Mouse (Mus musculus) embryonic facial prominence, embryonic 12.5 days (tissue): ENCODE data around the gene Specc1. TPM values are rescaled to one million over a fixed set of nuclear protein-coding genes. Genes with fewer than 3 reads are reported as not detected.

ENCODE experiments used
- ATAC-seq: fragments of 200-750 bp; cut with Nextera tagmentation; 2 replicates; pipeline ENCODE4 v1.8.0; 2017; ENCODE audit not compliant: insufficient number of reproducible peaks, insufficient read depth, low FRiP score, low TSS enrichment
- H3K27ac ChIP-seq: fragments of 300-500 bp; sonication (generic); 2 replicates; pipeline ENCODE4 v1.5.1; 2016; ENCODE audit warnings: mild to moderate bottlenecking
- H3K27me3 ChIP-seq: fragments of 300-500 bp; sonication (generic); 2 replicates; pipeline ENCODE4 v1.6.1; 2016; ENCODE audit warnings: mild to moderate bottlenecking, moderate library complexity
- H3K36me3 ChIP-seq: fragments of 300-500 bp; sonication (generic); 2 replicates; pipeline ENCODE4 v1.6.1; 2016; ENCODE audit warnings: mild to moderate bottlenecking
- H3K4me1 ChIP-seq: fragments of 300-500 bp; sonication (generic); 2 replicates; pipeline ENCODE4 v1.6.1; 2016
- H3K4me2 ChIP-seq: fragments of 300-500 bp; sonication (generic); replicated peaks from 2 replicates; pipeline ENCODE4 v1.6.1; 2016; ENCODE audit warnings: mild to moderate bottlenecking, moderate library complexity
- H3K4me3 ChIP-seq: fragments of 300-500 bp; sonication (generic); 2 replicates; pipeline ENCODE4 v1.5.1; 2016; ENCODE audit warnings: mild to moderate bottlenecking
- H3K9ac ChIP-seq: fragments of 300-500 bp; sonication (generic); 2 replicates; pipeline ENCODE4 v1.6.1; 2016; ENCODE audit warnings: mild to moderate bottlenecking, moderate library complexity
- H3K9me3 ChIP-seq: fragments of 300-500 bp; sonication (generic); 2 replicates; pipeline ENCODE4 v1.6.1; 2016; ENCODE audit warnings: mild to moderate bottlenecking, moderate library complexity
- WGBS: fragments of 180-500 bp; shearing (Covaris S2); methylation state at CpG from one replicate; pipeline ENCODE4 v1.1.7; 2016; 5-methylcytosine and 5-hydroxymethylcytosine counted together
- polyA plus RNA-seq: library from polyadenylated mRNA; unstranded; fragments of >200 nt; fragmentation: Nextera tagmentation; extraction: Ambion mirVana; gene quantifications from 2 replicates; pipeline ENCODE4 v1.2.1, GENCODE M21; 2016

Gene Specc1
- polyA plus RNA-seq, 1 experiment from 2014 or later = 16.8 TPM

DNA sequence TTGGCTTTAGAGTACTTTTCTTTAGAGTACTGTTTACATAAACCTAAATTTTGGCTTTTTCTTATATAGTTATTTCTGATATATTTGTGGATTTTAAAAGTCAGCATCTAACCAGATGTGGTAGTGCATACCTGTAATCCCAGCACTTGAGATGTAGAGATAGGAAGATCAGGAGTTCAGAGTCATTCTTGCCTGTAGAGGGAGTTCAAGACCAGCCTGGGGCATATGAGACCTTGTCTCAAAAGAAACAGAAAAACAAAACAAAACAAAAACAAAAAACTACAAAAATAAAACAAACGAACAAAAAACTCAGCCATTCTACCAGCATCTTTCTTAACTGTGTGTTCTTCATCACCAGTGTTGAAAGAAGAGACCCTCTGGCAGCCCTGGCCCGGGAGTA lies 204.9 kb downstream of the Specc1 start:
- ATAC-seq = no peak
- Histone ChIP-seq H3K9me3 (no peaks in the 10 kb centered on the region), H3K4me2 (no peak overlapping the region), H3K4me1 (peaks cover 5% of the 10 kb centered on the region; the same call in 1 of the 2 replicates), H3K27me3 (no peaks in the 10 kb centered on the region), H3K36me3 (0 out of 2 replicates have a peak, but pooled peaks cover 6% of the 10 kb centered on the region), H3K4me3 (no peak overlapping the region), H3K9ac (no peak overlapping the region), H3K27ac (no peak overlapping the region)
- 88% methylated on average over 2 of the region's 2 CpGs for WGBS

DNA sequence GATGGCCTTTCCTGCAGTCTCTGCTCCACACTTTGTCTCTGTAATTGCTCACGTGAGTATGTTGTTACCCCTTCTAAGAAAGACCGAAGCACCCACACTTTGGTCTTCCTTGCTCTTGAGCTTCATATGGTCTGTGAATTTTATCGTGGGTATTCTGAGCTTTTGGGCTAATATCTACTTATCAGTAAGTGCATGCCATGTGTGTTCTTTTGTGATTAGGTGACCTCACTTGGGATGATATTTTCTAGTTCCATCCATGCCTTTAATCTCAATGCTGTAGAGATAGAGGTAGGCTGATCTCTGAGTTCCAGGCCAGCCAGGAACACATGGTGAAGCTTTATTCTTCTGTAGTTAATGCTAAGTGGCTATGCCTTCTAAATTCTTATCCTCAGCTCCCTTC lies 207.8 kb downstream of the Specc1 start:
- no peak overlapping the region for H3K4me3 ChIP-seq
- no peak overlapping the region for H3K9ac ChIP-seq
- no peaks in the 10 kb centered on the region for H3K27me3 ChIP-seq
- no peak overlapping the region for H3K4me2 ChIP-seq
- no peak for ATAC-seq
- no peaks in the 10 kb centered on the region for H3K36me3 ChIP-seq
- WGBS = 84% methylated on average over 3 of the region's 3 CpGs
- H3K4me1 ChIP-seq = peaks cover 5% of the 10 kb centered on the region; the same call in 1 of the 2 replicates
- H3K27ac ChIP-seq = no peak overlapping the region
- H3K9me3 ChIP-seq = no peaks in the 10 kb centered on the region

DNA sequence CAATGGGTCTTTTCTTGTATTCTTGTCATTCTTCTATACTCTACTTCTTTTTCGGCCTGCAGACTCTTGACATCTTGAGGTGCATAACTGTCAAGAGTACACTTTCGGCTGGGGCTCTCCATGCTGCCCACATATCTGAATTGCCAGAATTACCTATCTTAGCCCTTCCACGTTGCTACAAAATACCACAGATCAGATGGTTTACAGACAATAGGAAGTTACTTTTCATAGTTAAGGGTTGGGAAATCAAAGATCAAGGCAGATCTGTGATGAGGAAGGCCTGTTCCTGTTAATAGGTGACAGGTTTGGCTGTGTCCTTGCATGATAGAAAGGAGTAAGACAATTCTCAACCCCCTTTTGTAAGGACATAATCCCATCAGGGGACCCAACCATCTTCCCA lies 209.9 kb downstream of the Specc1 start:
- no peak overlapping the region for H3K27ac ChIP-seq
- peaks cover 5% of the 10 kb centered on the region; the same call in 1 of the 2 replicates for H3K4me1 ChIP-seq
- no peaks in the 10 kb centered on the region for H3K27me3 ChIP-seq
- no peak overlapping the region for H3K4me2 ChIP-seq
- no peak overlapping the region for H3K4me3 ChIP-seq
- no peaks in the 10 kb centered on the region for H3K9me3 ChIP-seq
- H3K9ac ChIP-seq = no peak overlapping the region
- no peaks in the 10 kb centered on the region for H3K36me3 ChIP-seq
- no peak for ATAC-seq
- 75% methylated on average over 3 of the region's 3 CpGs for WGBS

DNA sequence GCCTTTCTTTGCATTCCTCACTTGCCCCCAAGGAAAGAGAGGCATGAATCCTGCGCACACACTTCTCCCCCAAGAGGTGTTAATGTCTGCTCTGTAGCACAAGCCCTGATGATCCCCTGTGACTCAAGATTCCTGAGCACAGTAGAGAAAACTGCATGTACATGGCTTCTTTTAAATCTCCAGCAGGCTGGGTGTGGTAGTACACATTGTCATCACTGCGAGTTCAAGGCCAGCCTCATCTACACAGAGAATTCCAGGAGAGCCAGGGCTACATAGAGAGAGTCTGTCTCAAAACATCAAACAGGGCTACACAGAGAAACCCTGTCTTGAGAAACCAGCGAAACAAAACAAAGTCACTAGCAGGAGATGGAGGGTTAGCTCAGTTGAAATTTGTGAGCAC lies 211.6 kb downstream of the Specc1 start:
- H3K4me2 ChIP-seq = no peak overlapping the region
- WGBS = 73% methylated on average over 3 of the region's 3 CpGs
- ATAC-seq = no peak

DNA sequence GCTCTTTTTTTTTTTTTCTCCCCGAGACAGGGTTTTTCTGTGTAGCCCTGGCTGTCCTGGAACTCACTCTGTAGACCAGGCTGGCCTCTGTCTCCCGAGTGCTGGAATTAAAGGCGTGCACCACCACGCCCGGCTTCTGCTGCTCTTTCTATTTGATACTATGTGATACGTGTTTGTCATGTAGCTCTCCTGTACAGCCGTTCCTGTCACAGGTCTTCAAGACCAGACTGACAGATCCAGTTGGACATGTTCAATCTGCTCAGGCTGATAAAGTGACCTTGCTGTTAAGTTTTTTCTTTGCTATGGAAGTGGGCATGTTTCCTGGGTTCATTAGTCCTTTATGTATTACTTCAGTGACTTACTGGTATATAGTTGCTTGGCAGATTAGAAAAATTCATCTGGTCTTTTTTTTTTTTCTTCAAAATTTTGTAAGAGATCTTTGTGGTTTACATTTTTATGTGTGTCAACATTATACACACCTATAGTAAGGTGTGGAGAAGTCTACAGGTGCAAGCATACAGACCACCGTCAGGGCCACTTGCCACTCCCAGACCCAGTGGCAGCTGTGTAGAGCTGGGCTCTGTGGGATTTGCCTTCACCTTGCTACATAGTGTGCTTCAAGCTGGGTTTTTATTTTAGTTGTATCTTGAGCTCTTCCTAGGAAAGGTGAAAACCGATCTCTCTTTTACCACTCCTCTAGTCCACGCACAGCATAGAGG lies 221.0 kb downstream of the Specc1 start:
- WGBS = 87% methylated on average over 10 of the region's 10 CpGs
- H3K4me2 ChIP-seq = no peak overlapping the region
- no peaks in the 10 kb centered on the region for H3K27me3 ChIP-seq
- ATAC-seq = no peak
- no peak overlapping the region for H3K27ac ChIP-seq
- H3K4me1 ChIP-seq = no peaks in the 10 kb centered on the region
- no peak overlapping the region for H3K4me3 ChIP-seq
- H3K36me3 ChIP-seq = 0 out of 2 replicates have a peak, but pooled peaks cover 3% of the 10 kb centered on the region
- no peaks in the 10 kb centered on the region for H3K9me3 ChIP-seq
- no peak overlapping the region for H3K9ac ChIP-seq

More for the DNA sequence above, 211.6 kb downstream of the Specc1 start:
- H3K27ac ChIP-seq = no peak overlapping the region
- no peaks in the 10 kb centered on the region for H3K27me3 ChIP-seq
- no peaks in the 10 kb centered on the region for H3K9me3 ChIP-seq
- H3K36me3 ChIP-seq = no peaks in the 10 kb centered on the region
- H3K4me1 ChIP-seq = peaks cover 5% of the 10 kb centered on the region; the same call in 1 of the 2 replicates
- H3K9ac ChIP-seq = no peak overlapping the region
- no peak overlapping the region for H3K4me3 ChIP-seq

DNA sequence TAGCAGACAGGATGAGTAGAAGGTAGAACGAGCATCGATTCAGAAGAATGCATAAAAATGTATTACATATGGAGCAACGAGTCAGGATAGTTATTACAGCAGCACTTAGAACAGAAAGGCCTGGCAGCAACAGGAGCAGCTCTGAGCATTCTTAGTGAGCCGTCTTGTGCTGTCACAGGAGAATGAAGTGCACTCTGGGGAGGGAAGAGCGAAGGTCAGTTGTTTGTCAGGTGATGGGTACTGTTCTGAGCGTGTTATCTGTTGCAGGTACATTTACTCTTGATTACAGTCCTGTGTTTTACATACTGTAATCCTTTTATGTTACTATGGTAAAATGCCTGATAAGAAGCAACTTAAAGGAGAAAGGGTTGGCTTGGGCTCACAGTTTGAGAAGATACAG lies 224.2 kb downstream of the Specc1 start:
- H3K36me3 ChIP-seq = 0 out of 2 replicates have a peak, but pooled peaks cover 3% of the 10 kb centered on the region
- H3K4me1 ChIP-seq = no peaks in the 10 kb centered on the region
- ATAC-seq = no peak
- H3K9ac ChIP-seq = no peak overlapping the region
- no peaks in the 10 kb centered on the region for H3K9me3 ChIP-seq
- no peak overlapping the region for H3K27ac ChIP-seq
- WGBS = 92% methylated on average over 6 of the region's 6 CpGs
- H3K27me3 ChIP-seq = no peaks in the 10 kb centered on the region
- H3K4me2 ChIP-seq = no peak overlapping the region
- no peak overlapping the region for H3K4me3 ChIP-seq

DNA sequence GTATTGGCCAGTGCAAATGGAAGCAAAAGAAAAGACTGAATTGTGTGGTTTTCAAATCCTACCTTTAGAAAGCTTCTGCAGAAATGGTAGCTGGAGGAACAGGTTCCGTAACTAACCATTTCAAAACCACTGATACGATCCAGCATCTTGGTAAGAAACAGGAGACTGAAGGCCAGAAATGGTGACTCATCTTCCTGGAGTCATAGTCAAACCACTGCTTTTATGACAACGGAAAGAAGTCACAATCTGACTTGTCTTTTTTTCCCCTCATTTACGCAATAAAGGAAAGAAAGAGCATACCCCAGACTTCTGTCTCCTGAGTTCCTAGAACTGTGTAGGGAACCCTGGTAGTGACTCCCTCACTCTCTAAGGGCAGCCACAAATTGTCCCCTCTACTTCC lies 228.3 kb downstream of the Specc1 start:
- no peak overlapping the region for H3K4me2 ChIP-seq
- WGBS = 91% methylated on average over 4 of the region's 4 CpGs
- peaks cover 4% of the 10 kb centered on the region; the same call in 1 of the 2 replicates for H3K4me1 ChIP-seq
- H3K9ac ChIP-seq = no peak overlapping the region
- 0 out of 2 replicates have a peak, but pooled peaks cover 3% of the 10 kb centered on the region for H3K36me3 ChIP-seq
- no peak for ATAC-seq
- no peak overlapping the region for H3K27ac ChIP-seq
- H3K9me3 ChIP-seq = no peaks in the 10 kb centered on the region
- H3K4me3 ChIP-seq = no peak overlapping the region
- no peaks in the 10 kb centered on the region for H3K27me3 ChIP-seq

DNA sequence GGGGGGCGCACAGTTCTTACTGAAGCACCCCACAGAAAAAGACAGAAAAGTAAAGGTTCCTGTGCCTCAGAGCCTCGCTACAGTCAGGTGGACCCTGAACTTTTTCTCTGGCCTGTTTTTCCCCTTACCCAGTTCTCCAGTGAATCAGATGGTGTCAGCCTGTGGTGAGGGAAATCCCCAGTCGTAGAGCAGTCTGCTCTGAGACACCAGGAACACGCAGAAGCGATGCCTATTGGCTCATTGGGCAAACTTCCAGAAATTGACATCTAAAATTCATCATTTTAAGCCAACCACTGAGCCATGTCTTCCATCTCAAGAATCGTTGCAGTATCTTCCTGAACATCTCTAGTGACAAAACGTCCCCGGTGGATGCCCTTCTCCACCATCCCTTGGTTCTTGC lies 230.5 kb downstream of the Specc1 start:
- Histone ChIP-seq H3K4me1 (peaks cover 4% of the 10 kb centered on the region; the same call in 1 of the 2 replicates), H3K9me3 (no peaks in the 10 kb centered on the region), H3K27me3 (no peaks in the 10 kb centered on the region), H3K27ac (no peak overlapping the region), H3K9ac (no peak overlapping the region), H3K4me3 (no peak overlapping the region), H3K36me3 (no peaks in the 10 kb centered on the region), H3K4me2 (no peak overlapping the region)
- no peak for ATAC-seq
- 94% methylated on average over 8 of the region's 8 CpGs for WGBS

DNA sequence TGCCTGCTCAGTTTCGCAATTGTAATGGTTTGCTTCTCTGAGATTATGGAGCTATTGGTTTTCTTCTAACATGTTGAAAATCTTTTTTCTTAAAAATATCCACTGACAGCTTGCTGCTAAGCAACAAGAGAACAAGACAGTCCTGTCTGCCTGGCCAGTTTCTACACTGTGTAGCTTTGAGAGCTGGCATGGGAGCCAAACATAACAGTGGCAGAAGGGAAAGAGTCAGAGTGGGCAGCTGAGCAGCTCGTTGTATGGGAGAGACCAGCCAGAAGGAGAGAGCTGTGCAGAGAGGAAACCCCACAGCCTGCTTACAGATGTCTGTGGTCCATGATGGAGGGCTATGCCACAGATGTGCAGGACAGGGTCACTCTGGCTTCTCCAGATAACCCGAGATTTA lies 235.5 kb downstream of the Specc1 start:
- ATAC-seq = no peak
- no peaks in the 10 kb centered on the region for H3K4me1 ChIP-seq
- H3K36me3 ChIP-seq = no peaks in the 10 kb centered on the region
- 80% methylated on average over 3 of the region's 3 CpGs for WGBS
- H3K27ac ChIP-seq = no peak overlapping the region
- H3K4me3 ChIP-seq = no peak overlapping the region
- no peaks in the 10 kb centered on the region for H3K27me3 ChIP-seq
- no peaks in the 10 kb centered on the region for H3K9me3 ChIP-seq
- H3K9ac ChIP-seq = no peak overlapping the region
- no peak overlapping the region for H3K4me2 ChIP-seq

DNA sequence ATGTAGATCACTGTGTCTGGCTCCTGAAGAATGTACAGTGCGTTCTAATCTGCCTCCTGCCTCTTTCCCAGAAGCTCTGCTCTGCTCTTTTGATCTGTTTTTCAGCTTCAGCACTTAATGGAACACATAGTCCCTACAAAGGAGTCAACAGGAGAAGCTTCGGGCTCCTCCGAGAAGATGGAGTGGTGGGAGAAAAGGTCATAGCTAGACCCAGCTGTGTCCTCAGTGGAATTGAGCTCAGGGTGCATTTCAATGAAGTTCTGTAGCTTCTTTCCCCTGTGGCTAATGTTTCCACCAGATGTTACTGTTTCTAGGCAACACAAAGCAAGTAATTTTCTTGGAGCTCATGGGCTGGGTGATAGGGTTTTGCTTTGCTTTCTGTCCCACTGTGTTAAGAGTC lies 236.6 kb downstream of the Specc1 start:
- Histone ChIP-seq H3K27me3 (no peaks in the 10 kb centered on the region), H3K4me2 (no peak overlapping the region), H3K4me1 (no peaks in the 10 kb centered on the region), H3K9me3 (no peaks in the 10 kb centered on the region), H3K27ac (no peak overlapping the region), H3K36me3 (no peaks in the 10 kb centered on the region), H3K9ac (no peak overlapping the region), H3K4me3 (no peak overlapping the region)
- ATAC-seq = no peak
- WGBS = 87% methylated on average over 3 of the region's 3 CpGs

DNA sequence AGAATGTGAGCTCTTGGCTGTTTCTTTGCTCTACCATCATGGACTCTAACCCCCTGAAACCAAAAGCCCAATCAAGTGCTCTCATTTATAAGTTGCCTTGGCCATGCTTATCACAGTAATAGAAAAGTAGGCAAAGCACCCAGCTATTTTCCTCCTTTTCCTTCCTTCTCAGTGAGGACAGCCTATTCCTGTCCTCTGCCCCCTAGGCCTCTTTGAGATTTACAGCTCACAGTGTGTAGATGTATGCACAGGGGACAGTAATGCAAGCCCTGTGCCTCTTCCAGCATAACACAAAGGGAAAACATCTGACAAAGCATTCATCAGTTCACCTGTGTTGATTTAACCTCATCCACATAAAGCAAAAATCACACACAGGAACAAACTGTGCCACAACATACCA lies 237.7 kb downstream of the Specc1 start:
- Histone ChIP-seq H3K36me3 (no peaks in the 10 kb centered on the region), H3K4me3 (no peak overlapping the region), H3K9me3 (no peaks in the 10 kb centered on the region), H3K27me3 (no peaks in the 10 kb centered on the region), H3K27ac (no peak overlapping the region), H3K9ac (no peak overlapping the region), H3K4me2 (no peak overlapping the region), H3K4me1 (no peaks in the 10 kb centered on the region)
- no peak for ATAC-seq

DNA sequence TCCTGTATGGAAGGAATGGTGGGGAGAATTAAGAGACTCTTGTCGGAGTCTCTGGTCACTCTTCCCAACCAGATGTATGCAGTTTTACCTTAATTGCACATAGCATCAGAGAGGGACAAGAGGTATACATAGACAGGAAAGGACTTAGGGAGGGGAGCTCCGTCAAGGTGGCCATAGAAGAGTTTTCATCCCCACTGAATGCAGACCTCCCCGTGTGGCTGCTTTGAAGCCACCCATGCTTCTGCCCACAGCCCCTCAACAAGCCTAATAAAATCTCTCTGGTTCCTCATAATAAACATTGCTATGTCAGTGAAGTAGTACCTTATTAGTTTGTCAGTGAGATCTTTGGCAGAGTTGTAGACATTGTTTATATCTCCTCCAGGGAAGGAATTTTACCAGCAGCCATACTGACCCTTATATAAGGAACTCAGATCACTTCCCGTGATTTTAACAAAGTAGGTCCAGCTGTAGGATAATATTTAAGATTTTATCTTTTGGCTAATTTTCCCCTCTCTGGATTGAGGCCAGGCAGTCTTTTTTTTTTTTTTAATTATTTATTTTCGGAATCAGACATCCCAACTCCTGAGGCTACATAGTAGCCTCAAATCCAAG lies 244.4 kb downstream of the Specc1 start:
- no peak overlapping the region for H3K4me2 ChIP-seq
- no peaks in the 10 kb centered on the region for H3K9me3 ChIP-seq
- H3K36me3 ChIP-seq = no peaks in the 10 kb centered on the region
- ATAC-seq = no peak
- H3K4me1 ChIP-seq = no peaks in the 10 kb centered on the region
- no peaks in the 10 kb centered on the region for H3K27me3 ChIP-seq
- 69% methylated on average over 5 of the region's 5 CpGs for WGBS
- no peak overlapping the region for H3K9ac ChIP-seq
- no peak overlapping the region for H3K4me3 ChIP-seq
- no peak overlapping the region for H3K27ac ChIP-seq
